Mouse (Mus musculus): Measurements from ENCODE around the gene Gpr68. TPM values are rescaled to one million over a fixed set of nuclear protein-coding genes. Genes with fewer than 3 reads are reported as not detected.

Gpr68 gene
- polyA plus RNA-seq, 1 experiment = 5.4 TPM

- H3K4me1 ChIP-seq (ENCODE audit: control insufficient read depth, insufficient read depth, low read length) = peaks cover 22% of the 10 kb centered on the region
- TF ChIP-seq CTCF (IDR thresholded peaks at IDR 0.05; ENCODE audit: low read depth, low read length) (no peak), POLR2A (IDR thresholded peaks at IDR 0.05; ENCODE audit: borderline replicate concordance, low read depth, low read length) (no peak)
- no peak overlapping the region for H3K4me3 ChIP-seq (ENCODE audit: insufficient read depth, low read length)
- no peak overlapping the region for H3K27ac ChIP-seq (ENCODE audit: insufficient read depth, low read depth, low read length)
Measured at GRCm38 (mm10) chr12:100843171-100843570, 64.8 kb downstream of the Gpr68 start.

GRCm38 (mm10) chr12:100841211-100841792 lies 66.7 kb downstream of the Gpr68 start:
- TF ChIP-seq POLR2A (IDR thresholded peaks at IDR 0.05; ENCODE audit: borderline replicate concordance, low read depth, low read length) (no peak), CTCF (IDR thresholded peaks at IDR 0.05; ENCODE audit: low read depth, low read length) (peak; percentile 74)
- no peak overlapping the region for H3K27ac ChIP-seq (ENCODE audit: insufficient read depth, low read depth, low read length)
- H3K4me3 ChIP-seq (ENCODE audit: insufficient read depth, low read length) = no peak overlapping the region
- H3K4me1 ChIP-seq (ENCODE audit: control insufficient read depth, insufficient read depth, low read length) = peaks cover 38% of the 10 kb centered on the region

GRCm38 (mm10) chr12:100839926-100840325 lies 68.1 kb downstream of the Gpr68 start:
- no peak for TF ChIP-seq CTCF (IDR thresholded peaks at IDR 0.05; ENCODE audit: low read depth, low read length)
- no peak for TF ChIP-seq POLR2A (IDR thresholded peaks at IDR 0.05; ENCODE audit: borderline replicate concordance, low read depth, low read length)
- Histone ChIP-seq H3K27ac (ENCODE audit: insufficient read depth, low read depth, low read length) (peak overlapping the region; percentile 78), H3K4me3 (ENCODE audit: insufficient read depth, low read length) (no peak overlapping the region), H3K4me1 (ENCODE audit: control insufficient read depth, insufficient read depth, low read length) (peaks cover 49% of the 10 kb centered on the region)

GRCm38 (mm10) chr12:100839079-100839600 lies 68.9 kb downstream of the Gpr68 start:
- no peak overlapping the region for H3K4me3 ChIP-seq (ENCODE audit: insufficient read depth, low read length)

GRCm38 (mm10) chr12:100837208-100837607 lies 70.8 kb downstream of the Gpr68 start:
- H3K4me3 ChIP-seq (ENCODE audit: insufficient read depth, low read length) = peak overlapping the region; percentile 35
- peaks cover 50% of the 10 kb centered on the region for H3K4me1 ChIP-seq (ENCODE audit: control insufficient read depth, insufficient read depth, low read length)
- peak overlapping the region; percentile 68 for H3K27ac ChIP-seq (ENCODE audit: insufficient read depth, low read depth, low read length)
- TF ChIP-seq CTCF (IDR thresholded peaks at IDR 0.05; ENCODE audit: low read depth, low read length) (no peak), POLR2A (IDR thresholded peaks at IDR 0.05; ENCODE audit: borderline replicate concordance, low read depth, low read length) (no peak)

More at GRCm38 (mm10) chr12:100839079-100839600, 68.9 kb downstream of the Gpr68 start:
- H3K27ac ChIP-seq (ENCODE audit: insufficient read depth, low read depth, low read length) = peak overlapping the region; percentile 78
- TF ChIP-seq CTCF (IDR thresholded peaks at IDR 0.05; ENCODE audit: low read depth, low read length) (no peak), POLR2A (IDR thresholded peaks at IDR 0.05; ENCODE audit: borderline replicate concordance, low read depth, low read length) (no peak)
- H3K4me1 ChIP-seq (ENCODE audit: control insufficient read depth, insufficient read depth, low read length) = peaks cover 50% of the 10 kb centered on the region

GRCm38 (mm10) chr12:100831629-100832325 lies 76.2 kb downstream of the Gpr68 start:
- TF ChIP-seq POLR2A (IDR thresholded peaks at IDR 0.05; ENCODE audit: borderline replicate concordance, low read depth, low read length) (no peak), CTCF (IDR thresholded peaks at IDR 0.05; ENCODE audit: low read depth, low read length) (no peak)
- Histone ChIP-seq H3K4me1 (ENCODE audit: control insufficient read depth, insufficient read depth, low read length) (peaks cover 30% of the 10 kb centered on the region), H3K4me3 (ENCODE audit: insufficient read depth, low read length) (no peak overlapping the region), H3K27ac (ENCODE audit: insufficient read depth, low read depth, low read length) (no peak overlapping the region)

- peaks cover 23% of the 10 kb centered on the region for H3K4me1 ChIP-seq (ENCODE audit: control insufficient read depth, insufficient read depth, low read length)
- no peak overlapping the region for H3K27ac ChIP-seq (ENCODE audit: insufficient read depth, low read depth, low read length)
- no peak for TF ChIP-seq CTCF (IDR thresholded peaks at IDR 0.05; ENCODE audit: low read depth, low read length)
- no peak for TF ChIP-seq POLR2A (IDR thresholded peaks at IDR 0.05; ENCODE audit: borderline replicate concordance, low read depth, low read length)
- H3K4me3 ChIP-seq (ENCODE audit: insufficient read depth, low read length) = no peak overlapping the region
Measured at GRCm38 (mm10) chr12:100831021-100831420, 77.0 kb downstream of the Gpr68 start.

Other genes with a start within 250 kb of the Gpr68 start
- 13.7 and 15.0 TPM in 2 replicates for gene Rps6ka5, start 181.2 kb downstream of the Gpr68 start, polyA plus RNA-seq (2012; ENCODE audit: insufficient read depth, insufficient read length, missing spikeins)
- 30.9 and 34.1 TPM in 2 replicates for gene Dglucy, start 129.1 kb downstream of the Gpr68 start, polyA plus RNA-seq (2012; ENCODE audit: insufficient read depth, insufficient read length, missing spikeins)
- gene Ccdc88c, start 120.9 kb upstream of the Gpr68 start, polyA plus RNA-seq (2012; ENCODE audit: insufficient read depth, insufficient read length, missing spikeins) = 0.76 TPM in 1 of 2 replicates, not detected in the other
- gene Ppp4r3a, start 175.5 kb upstream of the Gpr68 start, polyA plus RNA-seq (2012; ENCODE audit: insufficient read depth, insufficient read length, missing spikeins) = 44.9 and 60.1 TPM in 2 replicates